Comparison of ENCODE assay signal across 9 mouse cellular contexts in the genomic region with DNA sequence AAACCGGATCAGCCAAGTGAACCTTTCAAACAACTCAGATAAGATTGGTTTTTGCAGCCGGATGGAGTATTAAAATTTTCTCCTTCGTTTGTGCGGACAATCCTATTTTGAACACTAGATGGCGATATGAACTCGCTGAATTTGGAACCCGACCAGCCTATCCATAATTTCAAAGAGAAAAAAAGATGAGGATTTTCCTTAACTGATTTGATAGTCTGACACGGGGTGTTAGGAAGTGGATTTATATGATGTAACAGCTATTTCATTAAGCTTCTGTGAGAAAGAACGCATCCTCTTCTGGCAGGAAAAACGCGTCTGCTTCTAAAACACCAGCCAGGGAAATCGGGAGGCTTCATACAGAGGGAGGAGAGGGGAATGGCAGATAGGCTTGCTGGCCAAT. TPM values are rescaled to one million over a fixed set of nuclear protein-coding genes. Genes with fewer than 3 reads are reported as not detected.
DNase-seq lines count a peak whose midpoint lies in the region; ATAC-seq lines count a peak whose summit lies in the region.
"Had no signal": no experiment of that assay in that cellular context is flagged by ENCODE, and none has a peak within 500 bp of the region (broad histone marks: within the 10 kb centered on the region; RNA-seq: fewer than 3 reads in every experiment).

No protein-coding gene starts in this region.

- no peak overlapping the region for H3K4me3 ChIP-seq in embryonic facial prominence, embryonic 12.5 days
- H3K4me3 ChIP-seq in midbrain, embryonic 12.5 days = no peak overlapping the region

- H3K27ac ChIP-seq in embryonic facial prominence, embryonic 12.5 days = no peak overlapping the region
- H3K27ac ChIP-seq in midbrain, embryonic 12.5 days (replicated peaks) = peak overlapping the region; percentile 26; the same call in 1 of the 2 replicates

- no peaks in the 10 kb centered on the region for H3K9me3 ChIP-seq in embryonic facial prominence, embryonic 12.5 days
- no peaks in the 10 kb centered on the region for H3K9me3 ChIP-seq in midbrain, embryonic 12.5 days

- 0 out of 2 replicates have a peak overlapping the region, but pooled peaks have one; percentile 15 for H3K4me2 ChIP-seq in embryonic facial prominence, embryonic 12.5 days (replicated peaks)
- H3K4me2 ChIP-seq in midbrain, embryonic 12.5 days (replicated peaks) = peak overlapping the region; percentile 39

- H3K27me3 ChIP-seq in embryonic facial prominence, embryonic 12.5 days = no peaks in the 10 kb centered on the region
- H3K27me3 ChIP-seq in midbrain, embryonic 12.5 days = no peaks in the 10 kb centered on the region

- H3K36me3 ChIP-seq in embryonic facial prominence, embryonic 12.5 days = no peaks in the 10 kb centered on the region
- no peaks in the 10 kb centered on the region for H3K36me3 ChIP-seq in midbrain, embryonic 12.5 days

- ATAC-seq in cerebellum, adult (ENCODE audit: insufficient number of reproducible peaks, low FRiP score, low TSS enrichment) = no peak
- ATAC-seq in embryonic facial prominence, embryonic 12.5 days (ENCODE audit: insufficient number of reproducible peaks, insufficient read depth, low FRiP score, low TSS enrichment) = no peak
- ATAC-seq in inflammation-experienced regulatory T-cells, adult 6 months = peak; percentile 63
- ATAC-seq in midbrain, embryonic 12.5 days (ENCODE audit: low FRiP score, low read depth) = peak; percentile 46; the same call in 1 of the 2 replicates

- peak; percentile 15 for DNase-seq in cerebellum, adult 9-10 months
- peak; percentile 39 for DNase-seq in right cerebral cortex, adult 18-20 months
- DNase-seq in right cerebral cortex, postnatal 4 days = no peak
- DNase-seq in spleen, postnatal 10 days (ENCODE audit: low spot score in 2 of 2) = no peak

- H3K9ac ChIP-seq in embryonic facial prominence, embryonic 12.5 days = no peak overlapping the region
- H3K9ac ChIP-seq in midbrain, embryonic 12.5 days (replicated peaks) = no peak overlapping the region

- WGBS in embryonic facial prominence, embryonic 12.5 days = 19% methylated on average over 12 of the region's 12 CpGs
- WGBS in midbrain, embryonic 12.5 days = 12% methylated on average over 12 of the region's 12 CpGs

- H3K4me1 ChIP-seq in embryonic facial prominence, embryonic 12.5 days = no peaks in the 10 kb centered on the region
- H3K4me1 ChIP-seq in midbrain, embryonic 12.5 days = peaks cover 16% of the 10 kb centered on the region; the same call in 1 of the 2 replicates

RNA-seq across cellular contexts. Expression of gene Atp6v1g3, which starts 54.8 kb away (rescaled TPM):
- 0.24 TPM in 1 of 2 replicates, not detected in the other for polyA plus RNA-seq in embryonic facial prominence, embryonic 12.5 days (2016; fragmentation: Nextera tagmentation; extraction: Ambion mirVana)
- polyA plus RNA-seq in inflammation-experienced regulatory T-cells, adult 6 months (2017; shearing (Covaris generic)) = 1 to 10 TPM in 1 of 3 experiments, under 1 TPM in 2; 0.50 to 2.9 (median 0.82) TPM
- polyA plus RNA-seq in midbrain, embryonic 12.5 days (2016; fragmentation: Nextera tagmentation; extraction: Ambion mirVana) = not detected in 2 replicates
- polyA plus RNA-seq: liver, embryonic 16.5 days had no signal

Comparison
In these comparisons a context has a peak if more than half of its experiments do, and no peak if none do; other contexts are left out.
1. DNase-seq: peak in cerebellum, adult 9-10 months (single experiment) and right cerebral cortex, adult 18-20 months (single experiment); none in right cerebral cortex, postnatal 4 days (single experiment) and spleen, postnatal 10 days (0 of 2).
2. ATAC-seq: peak in inflammation-experienced regulatory T-cells, adult 6 months (single experiment) and midbrain, embryonic 12.5 days (single experiment); none in cerebellum, adult (single experiment) and embryonic facial prominence, embryonic 12.5 days (single experiment).